Mouse (Mus musculus) cerebellum, adult 18-20 months (tissue): Measurements from ENCODE around the gene Tmem199.
A peak's percentile ranks its signal among the peaks of the same experiment; 100 is the strongest.

ENCODE experiments used
- DNase-seq, 2 experiments: peaks; one replicate each; pipeline ENCODE4 v3.0.0; 2021

Gene Tmem199

GRCm38 (mm10) chr11:78523241-78523955 lies 11.4 kb upstream of the Tmem199 start:
- DNase-seq = no peak

GRCm38 (mm10) chr11:78522481-78522997 lies 10.6 kb upstream of the Tmem199 start:
- DNase-seq = no peak

- DNase-seq = no peak
These were observed 9.9 kb upstream of the Tmem199 start for GRCm38 (mm10) chr11:78521880-78522279.

GRCm38 (mm10) chr11:78518931-78519330 lies 7.0 kb upstream of the Tmem199 start:
- no peak for DNase-seq

GRCm38 (mm10) chr11:78515549-78516325 lies 3.8 kb upstream of the Tmem199 start:
- no peak for DNase-seq

- DNase-seq = no peak
These were observed 1.3 kb upstream of the Tmem199 start for GRCm38 (mm10) chr11:78513106-78513790.

- no peak for DNase-seq
These were observed 2.8 kb downstream of the Tmem199 start for GRCm38 (mm10) chr11:78509148-78509547.

- DNase-seq = no peak
These were observed 6.5 kb downstream of the Tmem199 start for GRCm38 (mm10) chr11:78505430-78505829.

GRCm38 (mm10) chr11:78502909-78503650 lies 8.9 kb downstream of the Tmem199 start, which contains the start of gene Sebox:
Sebox (plus strand) TSS chr11:78503447.
- DNase-seq = peak; percentile 87 to 93

GRCm38 (mm10) chr11:78501529-78501928 lies 10.4 kb downstream of the Tmem199 start:
- no peak for DNase-seq

GRCm38 (mm10) chr11:78500623-78501202 lies 11.3 kb downstream of the Tmem199 start:
- DNase-seq = no peak

GRCm38 (mm10) chr11:78499543-78499942 lies 12.4 kb downstream of the Tmem199 start:
- no peak for DNase-seq

GRCm38 (mm10) chr11:78499004-78499403 lies 13.0 kb downstream of the Tmem199 start, which contains the start of gene Vtn:
Vtn (plus strand) TSS chr11:78499091.
- DNase-seq = no peak

- peak; percentile 98 to 100 for DNase-seq
These were observed 14.1 kb downstream of the Tmem199 start, which contains the start of gene Sarm1 for GRCm38 (mm10) chr11:78497544-78498522. Sarm1 (minus strand) TSS chr11:78497754.

GRCm38 (mm10) chr11:78497071-78497541 lies 14.9 kb downstream of the Tmem199 start:
- DNase-seq = peak; percentile 56 to 71

GRCm38 (mm10) chr11:78495904-78496303 lies 16.1 kb downstream of the Tmem199 start:
- DNase-seq = no peak

GRCm38 (mm10) chr11:78490781-78491241 lies 21.2 kb downstream of the Tmem199 start:
- peak; percentile 78 to 79 for DNase-seq

- peak; percentile 80 to 89 for DNase-seq
These were observed 23.8 kb downstream of the Tmem199 start for GRCm38 (mm10) chr11:78488168-78488567.

- DNase-seq = no peak
These were observed 28.3 kb downstream of the Tmem199 start for GRCm38 (mm10) chr11:78483639-78484038.

GRCm38 (mm10) chr11:78475289-78475688 lies 36.7 kb downstream of the Tmem199 start:
- DNase-seq = no peak
